Mouse (Mus musculus): ENCODE data around the gene Gm37240. TPM values are rescaled to one million over a fixed set of nuclear protein-coding genes. Genes with fewer than 3 reads are reported as not detected.

The Gm37240 gene
- polyA plus RNA-seq, 1 experiment from 2014 or later: 0.16 TPM

- H3K9me3 ChIP-seq: no peaks in the 10 kb centered on the region
- H3K9ac ChIP-seq (replicated peaks): no peak overlapping the region
- no peak overlapping the region for H3K27ac ChIP-seq
- no peak overlapping the region for H3K4me3 ChIP-seq (replicated peaks)
- no peak for ATAC-seq
- no peak overlapping the region for H3K4me2 ChIP-seq (replicated peaks)
- H3K36me3 ChIP-seq: no peaks in the 10 kb centered on the region
- 60% methylated on average over 2 of the region's 2 CpGs for WGBS
- no peaks in the 10 kb centered on the region for H3K4me1 ChIP-seq (replicated peaks)
- no peaks in the 10 kb centered on the region for H3K27me3 ChIP-seq
Measured at GRCm38 (mm10) chr3:85727171-85727570, 160.1 kb downstream of the Gm37240 start.

DNA sequence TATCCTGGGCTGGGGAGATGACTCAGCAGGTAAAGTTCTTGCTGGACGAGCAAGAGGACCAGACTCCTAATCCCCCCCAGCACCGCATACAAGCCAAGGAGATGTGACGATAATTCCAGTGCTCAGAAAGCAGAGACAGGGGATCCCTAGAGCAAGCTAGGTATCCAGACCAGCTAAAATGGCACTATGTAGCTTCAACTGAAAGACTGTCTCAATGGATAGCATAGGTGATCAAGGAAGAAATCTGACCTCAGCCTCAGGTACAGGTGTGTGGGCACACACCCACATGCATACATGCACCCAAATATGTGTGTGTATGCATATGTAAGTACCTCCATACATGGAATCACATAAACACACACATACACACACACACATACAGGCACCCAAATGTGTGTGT, 161.3 kb downstream of the Gm37240 start:
- Histone ChIP-seq H3K27me3 (no peaks in the 10 kb centered on the region), H3K4me1 (replicated peaks) (no peaks in the 10 kb centered on the region), H3K4me2 (replicated peaks) (no peak overlapping the region), H3K9ac (replicated peaks) (no peak overlapping the region), H3K9me3 (no peaks in the 10 kb centered on the region), H3K4me3 (replicated peaks) (no peak overlapping the region), H3K27ac (no peak overlapping the region), H3K36me3 (no peaks in the 10 kb centered on the region)
- ATAC-seq: no peak
- whole genome bisulfite sequencing: 84% methylated on average over 3 of the region's 3 CpGs

DNA sequence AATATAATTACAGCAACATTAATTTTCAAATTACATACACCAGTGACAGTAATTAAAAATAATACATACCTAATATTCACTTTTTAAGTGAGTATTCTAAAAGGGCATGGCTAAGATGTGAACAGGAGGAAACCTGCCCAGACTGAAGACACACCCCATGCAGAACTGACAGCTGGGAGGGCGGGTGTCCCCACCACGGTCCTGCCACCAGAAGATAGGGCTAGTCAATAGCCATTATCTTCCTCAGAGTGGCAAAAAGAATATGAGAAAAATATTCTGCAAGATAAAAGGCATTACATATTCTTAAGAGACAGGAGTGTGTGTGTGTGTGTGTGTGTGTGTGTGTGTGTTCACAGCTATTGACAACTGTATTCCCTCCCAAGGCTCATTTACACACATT, 162.2 kb downstream of the Gm37240 start:
- 77% methylated on average over 2 of the region's 2 CpGs for WGBS

DNA sequence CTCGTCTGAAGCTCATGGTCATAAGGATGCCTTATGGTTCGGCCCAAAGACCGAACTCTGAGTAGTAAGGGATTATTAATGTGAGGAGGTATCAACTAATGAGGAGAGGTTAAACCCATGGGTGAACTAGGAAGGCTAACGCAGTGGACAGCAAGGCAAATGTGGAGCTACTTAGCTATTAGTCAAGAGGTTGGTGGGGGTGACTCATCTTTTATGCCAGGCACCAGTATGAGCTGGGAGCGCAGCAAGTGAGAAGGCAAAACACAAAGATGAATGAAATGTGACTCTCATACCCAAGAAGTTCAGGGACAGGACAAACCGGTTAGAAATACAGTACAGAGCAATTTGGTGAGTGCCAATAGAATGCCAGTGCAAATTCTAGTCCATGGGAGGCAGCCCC, 164.7 kb downstream of the Gm37240 start:
- Histone ChIP-seq H3K4me1 (replicated peaks) (no peaks in the 10 kb centered on the region), H3K9me3 (no peaks in the 10 kb centered on the region), H3K36me3 (no peaks in the 10 kb centered on the region), H3K4me3 (replicated peaks) (no peak overlapping the region), H3K4me2 (replicated peaks) (no peak overlapping the region), H3K9ac (replicated peaks) (no peak overlapping the region), H3K27ac (no peak overlapping the region), H3K27me3 (no peaks in the 10 kb centered on the region)
- ATAC-seq: no peak
- WGBS: 86% methylated on average over 6 of the region's 6 CpGs

More for the DNA sequence above, 162.2 kb downstream of the Gm37240 start:
- no peak overlapping the region for H3K9ac ChIP-seq (replicated peaks)
- no peak overlapping the region for H3K4me2 ChIP-seq (replicated peaks)
- no peaks in the 10 kb centered on the region for H3K27me3 ChIP-seq
- H3K27ac ChIP-seq: no peak overlapping the region
- H3K36me3 ChIP-seq: no peaks in the 10 kb centered on the region
- no peaks in the 10 kb centered on the region for H3K9me3 ChIP-seq
- H3K4me1 ChIP-seq (replicated peaks): no peaks in the 10 kb centered on the region
- ATAC-seq: no peak
- no peak overlapping the region for H3K4me3 ChIP-seq (replicated peaks)

GRCm38 (mm10) chr3:85715764-85716297, 171.5 kb downstream of the Gm37240 start:
- no peaks in the 10 kb centered on the region; the same call in 1 of the 2 replicates for H3K4me1 ChIP-seq (replicated peaks)
- no peaks in the 10 kb centered on the region for H3K9me3 ChIP-seq
- H3K27me3 ChIP-seq: no peaks in the 10 kb centered on the region
- WGBS: 88% methylated on average over 4 of the region's 4 CpGs
- H3K4me3 ChIP-seq (replicated peaks): no peak overlapping the region
- no peak overlapping the region for H3K4me2 ChIP-seq (replicated peaks)
- H3K36me3 ChIP-seq: no peaks in the 10 kb centered on the region
- no peak overlapping the region for H3K9ac ChIP-seq (replicated peaks)
- H3K27ac ChIP-seq: no peak overlapping the region
- ATAC-seq: no peak

DNA sequence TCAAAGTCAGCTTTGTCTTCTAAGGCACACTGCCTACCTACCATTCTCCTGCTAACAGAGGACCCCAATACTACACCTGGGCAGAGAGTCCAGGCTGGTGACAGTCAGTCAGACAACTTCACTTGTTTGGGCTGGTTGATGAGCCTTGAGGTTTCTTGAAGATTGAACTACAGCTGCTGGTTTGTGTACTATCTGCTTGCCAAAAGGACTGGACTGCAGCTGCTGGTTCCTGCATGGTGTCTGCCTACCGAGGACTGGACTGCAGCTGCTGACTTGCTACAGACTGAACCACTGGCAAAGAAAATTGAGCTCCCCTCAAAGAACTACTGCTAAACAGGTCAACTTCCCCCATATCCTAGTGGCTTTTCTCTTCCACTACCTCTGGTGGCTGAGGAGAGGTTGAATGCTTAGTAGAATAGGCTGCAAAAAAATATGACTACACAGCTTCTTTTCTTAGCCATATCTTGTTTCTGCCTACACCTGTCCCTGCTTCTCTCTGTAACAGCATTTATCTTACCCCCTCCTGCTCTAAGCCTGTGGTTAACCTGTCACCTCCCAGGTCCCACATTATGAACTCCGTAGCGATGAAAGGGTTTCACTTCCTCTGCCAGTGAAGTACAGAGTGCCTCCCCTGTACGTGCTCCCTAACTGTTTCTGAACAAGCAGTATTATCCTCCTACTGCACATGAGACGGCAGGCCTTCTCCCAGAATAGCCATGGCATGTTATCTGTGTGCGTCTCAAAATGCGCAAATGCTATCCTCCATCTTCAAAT, 173.2 kb downstream of the Gm37240 start:
- Histone ChIP-seq H3K9me3 (no peaks in the 10 kb centered on the region), H3K36me3 (no peaks in the 10 kb centered on the region), H3K9ac (replicated peaks) (no peak overlapping the region), H3K4me1 (replicated peaks) (no peaks in the 10 kb centered on the region; the same call in 1 of the 2 replicates), H3K4me2 (replicated peaks) (no peak overlapping the region), H3K27ac (no peak overlapping the region), H3K27me3 (no peaks in the 10 kb centered on the region), H3K4me3 (replicated peaks) (no peak overlapping the region)
- WGBS: 92% methylated on average over 7 of the region's 7 CpGs
- ATAC-seq: no peak

DNA sequence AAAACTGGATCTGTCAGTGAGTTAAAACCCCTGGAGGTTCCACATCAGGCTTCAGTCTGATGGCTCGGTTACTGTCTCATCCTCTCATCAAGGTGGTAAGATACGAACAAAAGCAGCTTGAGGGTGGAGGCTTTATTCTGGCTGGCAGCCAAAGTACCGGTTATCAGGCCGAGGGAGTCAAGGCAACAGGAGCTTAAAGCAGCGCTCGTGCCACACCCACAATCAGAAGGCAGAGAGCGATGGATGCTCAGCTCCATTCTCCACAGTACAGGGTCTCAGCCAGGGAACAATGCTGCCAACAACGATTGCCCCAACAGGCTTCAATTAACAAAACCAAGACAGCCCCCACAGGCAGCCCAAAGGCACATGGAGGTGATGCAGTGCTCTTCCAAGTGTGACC, 176.6 kb downstream of the Gm37240 start:
- no peaks in the 10 kb centered on the region for H3K27me3 ChIP-seq
- no peak overlapping the region for H3K4me2 ChIP-seq (replicated peaks)
- 48% methylated on average over 8 of the region's 8 CpGs for WGBS
- no peak overlapping the region for H3K4me3 ChIP-seq (replicated peaks)
- no peaks in the 10 kb centered on the region for H3K9me3 ChIP-seq
- H3K36me3 ChIP-seq: no peaks in the 10 kb centered on the region
- ATAC-seq: no peak
- no peaks in the 10 kb centered on the region; the same call in 1 of the 2 replicates for H3K4me1 ChIP-seq (replicated peaks)
- H3K27ac ChIP-seq: no peak overlapping the region
- no peak overlapping the region for H3K9ac ChIP-seq (replicated peaks)

DNA sequence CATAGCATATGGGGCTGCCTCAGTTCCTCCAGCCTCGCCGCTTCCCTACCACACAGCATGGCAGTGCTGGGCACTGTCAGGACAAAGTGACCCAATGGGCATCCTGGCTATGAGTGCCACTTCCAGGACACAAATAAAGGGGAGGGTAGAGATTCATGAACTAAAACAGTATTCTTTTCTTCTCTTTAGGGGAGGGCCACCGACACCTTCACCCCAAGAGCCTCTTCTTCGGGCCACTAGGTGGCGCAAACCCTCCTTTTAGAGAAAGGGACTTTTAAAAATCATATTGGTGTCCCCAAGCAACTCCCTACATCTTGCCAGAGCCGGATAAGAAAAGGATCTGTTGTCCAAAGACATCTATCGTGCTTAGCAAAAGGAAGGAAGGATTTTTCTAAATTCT, 179.9 kb downstream of the Gm37240 start:
- Histone ChIP-seq H3K9me3 (no peaks in the 10 kb centered on the region), H3K4me3 (replicated peaks) (no peak overlapping the region), H3K27me3 (no peaks in the 10 kb centered on the region), H3K9ac (replicated peaks) (no peak overlapping the region), H3K4me2 (replicated peaks) (no peak overlapping the region), H3K36me3 (no peaks in the 10 kb centered on the region), H3K4me1 (replicated peaks) (no peaks in the 10 kb centered on the region), H3K27ac (no peak overlapping the region)
- no peak for ATAC-seq
- WGBS: 39% methylated on average over 7 of the region's 7 CpGs

- Histone ChIP-seq H3K4me1 (replicated peaks) (no peaks in the 10 kb centered on the region), H3K27ac (no peak overlapping the region), H3K9ac (replicated peaks) (no peak overlapping the region), H3K9me3 (no peaks in the 10 kb centered on the region), H3K4me3 (replicated peaks) (no peak overlapping the region), H3K27me3 (no peaks in the 10 kb centered on the region), H3K36me3 (no peaks in the 10 kb centered on the region), H3K4me2 (replicated peaks) (no peak overlapping the region)
- 45% methylated on average over 6 of the region's 6 CpGs for WGBS
- no peak for ATAC-seq
Measured at GRCm38 (mm10) chr3:85703141-85703882, 184.0 kb downstream of the Gm37240 start.

DNA sequence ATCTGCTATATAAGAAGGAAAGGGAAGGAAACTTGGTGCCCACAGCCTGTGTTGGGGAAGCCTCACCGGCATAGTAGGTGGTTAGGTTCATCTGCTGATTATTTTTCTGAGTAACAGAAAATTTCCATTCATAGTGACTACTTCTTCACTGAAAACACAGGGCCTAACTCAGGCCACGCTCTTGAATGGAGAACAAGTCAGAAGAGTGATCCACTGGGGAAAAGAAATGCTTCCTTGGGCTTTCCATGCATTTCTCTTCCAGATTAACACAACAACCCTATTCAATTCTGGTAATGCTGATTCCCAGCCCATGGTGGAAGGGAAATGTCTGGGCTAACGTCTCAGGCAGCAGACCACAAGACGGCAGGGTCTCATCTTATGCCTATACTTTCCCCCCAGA, 188.8 kb downstream of the Gm37240 start:
- Histone ChIP-seq H3K4me2 (replicated peaks) (no peak overlapping the region), H3K27me3 (no peaks in the 10 kb centered on the region), H3K4me3 (replicated peaks) (no peak overlapping the region), H3K4me1 (replicated peaks) (no peaks in the 10 kb centered on the region), H3K27ac (no peak overlapping the region), H3K9me3 (no peaks in the 10 kb centered on the region), H3K9ac (replicated peaks) (no peak overlapping the region), H3K36me3 (no peaks in the 10 kb centered on the region)
- 85% methylated on average over 4 of the region's 4 CpGs for WGBS
- no peak for ATAC-seq

- Histone ChIP-seq H3K4me1 (replicated peaks) (peaks cover 9% of the 10 kb centered on the region), H3K9ac (replicated peaks) (no peak overlapping the region), H3K4me3 (replicated peaks) (no peak overlapping the region), H3K4me2 (replicated peaks) (no peak overlapping the region), H3K27ac (no peak overlapping the region), H3K9me3 (no peaks in the 10 kb centered on the region), H3K36me3 (no peaks in the 10 kb centered on the region), H3K27me3 (no peaks in the 10 kb centered on the region)
- WGBS: 75% methylated on average over 3 of the region's 3 CpGs
- no peak for ATAC-seq
Measured at GRCm38 (mm10) chr3:85695056-85695455, 192.3 kb downstream of the Gm37240 start.

- no peaks in the 10 kb centered on the region for H3K36me3 ChIP-seq
- H3K9me3 ChIP-seq: no peaks in the 10 kb centered on the region
- no peak overlapping the region for H3K4me2 ChIP-seq (replicated peaks)
- H3K4me1 ChIP-seq (replicated peaks): peaks cover 9% of the 10 kb centered on the region
- ATAC-seq: no peak
- H3K9ac ChIP-seq (replicated peaks): no peak overlapping the region
- WGBS: 43% methylated on average over 3 of the region's 3 CpGs
- H3K4me3 ChIP-seq (replicated peaks): no peak overlapping the region
- no peaks in the 10 kb centered on the region for H3K27me3 ChIP-seq
- no peak overlapping the region for H3K27ac ChIP-seq
Measured at GRCm38 (mm10) chr3:85693013-85693412, 194.3 kb downstream of the Gm37240 start.

All from midbrain, embryonic 13.5 days (tissue).